Mouse (Mus musculus) limb, embryonic 11.5 days (tissue): ENCODE measurements at regions not wholly inside any gene's neighbourhood (a gene's known extent, or its start where the extent isn't known, plus 50 kb on each side); places are given as distances from the start of the nearest gene placed in this dataset.

Experiments
- ATAC-seq: fragments of 200-750 bp; cut with Nextera tagmentation; 2 replicates; pipeline ENCODE4 v1.8.0; 2017; ENCODE audit warnings: low read depth; ENCODE audit not compliant: insufficient number of reproducible peaks, low FRiP score, low TSS enrichment
- DNase-seq: peaks from one replicate; pipeline ENCODE4 v3.0.0-alpha.2; 2015; ENCODE audit warnings: low spot score
- H3K27ac ChIP-seq: fragments of 300-500 bp; sonication (generic); replicated peaks from 2 replicates; pipeline ENCODE4 v1.5.1; 2014; ENCODE audit warnings: low read depth, mild to moderate bottlenecking, low read length
- H3K27me3 ChIP-seq: fragments of 300-500 bp; sonication (generic); 2 replicates; pipeline ENCODE4 v1.6.1; 2014; ENCODE audit warnings: mild to moderate bottlenecking, low read length, mixed read lengths; ENCODE audit not compliant: control insufficient read depth, insufficient read depth
- H3K36me3 ChIP-seq: fragments of 300-500 bp; sonication (generic); 2 replicates; pipeline ENCODE4 v1.6.1; 2014; ENCODE audit warnings: mild to moderate bottlenecking, low read length, moderate library complexity, mixed read lengths; ENCODE audit not compliant: control insufficient read depth, insufficient read depth
- H3K4me1 ChIP-seq: fragments of 300-500 bp; sonication (generic); 2 replicates; pipeline ENCODE4 v1.6.1; 2014; ENCODE audit warnings: low read length, mixed read lengths; ENCODE audit not compliant: control insufficient read depth, insufficient read depth
- H3K4me2 ChIP-seq: fragments of 300-500 bp; sonication (generic); 2 replicates; pipeline ENCODE4 v1.6.1; 2014; ENCODE audit warnings: low read depth, mild to moderate bottlenecking, moderate library complexity; ENCODE audit not compliant: severe bottlenecking
- H3K4me3 ChIP-seq: fragments of 300-500 bp; sonication (generic); 2 replicates; pipeline ENCODE4 v1.5.1; 2014; ENCODE audit warnings: low read depth, low read length
- H3K9ac ChIP-seq: fragments of 300-500 bp; sonication (generic); 2 replicates; pipeline ENCODE4 v1.6.1; 2014; ENCODE audit warnings: mild to moderate bottlenecking, low read length
- H3K9me3 ChIP-seq: fragments of 300-500 bp; sonication (generic); 2 replicates; pipeline ENCODE4 v1.6.1; 2016; ENCODE audit warnings: low read length; ENCODE audit not compliant: control insufficient read depth
- WGBS: fragments of 180-500 bp; shearing (Covaris S2); extraction: QIAGEN DNeasy Blood & Tissue Kit; methylation state at CpG from one replicate; pipeline ENCODE4 v1.1.7; 2014; 5-methylcytosine and 5-hydroxymethylcytosine counted together

GRCm38 (mm10) chr3:33498645-33499044, 301.0 kb upstream of the Ttc14 start:
- ATAC-seq = no peak

GRCm38 (mm10) chr3:33508277-33508676, 291.4 kb upstream of the Ttc14 start:
- DNase-seq (no peak), ATAC-seq (no peak)
- H3K36me3 ChIP-seq = no peaks in the 10 kb centered on the region
- H3K27me3 ChIP-seq = no peaks in the 10 kb centered on the region
- WGBS = 86% methylated on average over 2 of the region's 2 CpGs
- H3K9ac ChIP-seq = no peak overlapping the region
- no peak overlapping the region for H3K4me2 ChIP-seq
- 0 out of 2 replicates have a peak, but pooled peaks cover 3% of the 10 kb centered on the region for H3K9me3 ChIP-seq
- H3K27ac ChIP-seq = no peak overlapping the region
- no peak overlapping the region for H3K4me3 ChIP-seq
- H3K4me1 ChIP-seq = no peaks in the 10 kb centered on the region

More at GRCm38 (mm10) chr3:33498645-33499044, 301.0 kb upstream of the Ttc14 start:
- Histone ChIP-seq H3K27me3 (no peaks in the 10 kb centered on the region), H3K9me3 (no peaks in the 10 kb centered on the region), H3K36me3 (no peaks in the 10 kb centered on the region), H3K4me3 (no peak overlapping the region), H3K9ac (no peak overlapping the region), H3K27ac (no peak overlapping the region), H3K4me2 (no peak overlapping the region), H3K4me1 (no peaks in the 10 kb centered on the region)
- 51% methylated on average over 1 of the region's 1 CpGs for WGBS
- no peak for DNase-seq

GRCm38 (mm10) chr3:33544161-33544560, 255.5 kb upstream of the Ttc14 start:
- ATAC-seq (no peak), DNase-seq (no peak)
- no peak overlapping the region for H3K27ac ChIP-seq
- H3K4me2 ChIP-seq = no peak overlapping the region
- no peaks in the 10 kb centered on the region for H3K9me3 ChIP-seq
- H3K27me3 ChIP-seq = no peaks in the 10 kb centered on the region
- 96% methylated on average over 1 of the region's 1 CpGs for WGBS
- no peak overlapping the region for H3K4me3 ChIP-seq
- no peak overlapping the region for H3K9ac ChIP-seq
- no peaks in the 10 kb centered on the region for H3K4me1 ChIP-seq
- H3K36me3 ChIP-seq = no peaks in the 10 kb centered on the region

GRCm38 (mm10) chr3:33562670-33563360, 236.8 kb upstream of the Ttc14 start:
- H3K36me3 ChIP-seq = no peaks in the 10 kb centered on the region
- WGBS = 63% methylated on average over 4 of the region's 4 CpGs
- H3K4me3 ChIP-seq = no peak overlapping the region
- H3K4me1 ChIP-seq = no peaks in the 10 kb centered on the region
- H3K27me3 ChIP-seq = no peaks in the 10 kb centered on the region
- no peak for DNase-seq
- H3K9ac ChIP-seq = no peak overlapping the region
- H3K9me3 ChIP-seq = no peaks in the 10 kb centered on the region
- H3K27ac ChIP-seq = no peak overlapping the region
- no peak for ATAC-seq
- no peak overlapping the region for H3K4me2 ChIP-seq

GRCm38 (mm10) chr3:33580599-33580998, 219.0 kb upstream of the Ttc14 start:
- Histone ChIP-seq H3K4me1 (no peaks in the 10 kb centered on the region), H3K27ac (no peak overlapping the region), H3K4me3 (no peak overlapping the region), H3K9ac (no peak overlapping the region), H3K36me3 (no peaks in the 10 kb centered on the region), H3K27me3 (no peaks in the 10 kb centered on the region), H3K9me3 (no peaks in the 10 kb centered on the region), H3K4me2 (no peak overlapping the region)
- ATAC-seq (no peak), DNase-seq (no peak)
- 67% methylated on average over 1 of the region's 1 CpGs for WGBS

- no peak overlapping the region for H3K4me3 ChIP-seq
- no peaks in the 10 kb centered on the region for H3K4me1 ChIP-seq
- no peaks in the 10 kb centered on the region for H3K27me3 ChIP-seq
- no peak overlapping the region for H3K4me2 ChIP-seq
- no peak overlapping the region for H3K9ac ChIP-seq
- H3K36me3 ChIP-seq = no peaks in the 10 kb centered on the region
- no peak for ATAC-seq
- DNase-seq = no peak
- no peaks in the 10 kb centered on the region for H3K9me3 ChIP-seq
- no peak overlapping the region for H3K27ac ChIP-seq
Measured at GRCm38 (mm10) chr3:33614206-33614605, 185.4 kb upstream of the Ttc14 start.

GRCm38 (mm10) chr3:33616871-33617270, 182.8 kb upstream of the Ttc14 start:
- Histone ChIP-seq H3K27me3 (no peaks in the 10 kb centered on the region), H3K4me2 (no peak overlapping the region), H3K27ac (no peak overlapping the region), H3K4me3 (no peak overlapping the region), H3K36me3 (no peaks in the 10 kb centered on the region), H3K9me3 (no peaks in the 10 kb centered on the region), H3K9ac (no peak overlapping the region), H3K4me1 (no peaks in the 10 kb centered on the region)
- 30% methylated on average over 1 of the region's 1 CpGs for WGBS
- peak; percentile 51; the same call in 1 of the 2 replicates for ATAC-seq
- no peak for DNase-seq

GRCm38 (mm10) chr3:33632928-33633514, 166.6 kb upstream of the Ttc14 start:
- H3K4me2 ChIP-seq = no peak overlapping the region
- no peak overlapping the region for H3K9ac ChIP-seq
- H3K27ac ChIP-seq = no peak overlapping the region
- no peak for ATAC-seq
- H3K4me1 ChIP-seq = no peaks in the 10 kb centered on the region
- DNase-seq = no peak
- H3K36me3 ChIP-seq = no peaks in the 10 kb centered on the region
- no peaks in the 10 kb centered on the region for H3K9me3 ChIP-seq
- no peaks in the 10 kb centered on the region for H3K27me3 ChIP-seq
- WGBS = 67% methylated on average over 2 of the region's 2 CpGs
- no peak overlapping the region for H3K4me3 ChIP-seq

- 81% methylated on average over 5 of the region's 5 CpGs for WGBS
- ATAC-seq = no peak
Measured at GRCm38 (mm10) chr3:33658597-33658996, 141.0 kb upstream of the Ttc14 start.

More at GRCm38 (mm10) chr3:33658597-33658996, 141.0 kb upstream of the Ttc14 start:
- Histone ChIP-seq H3K27me3 (no peaks in the 10 kb centered on the region), H3K4me1 (no peaks in the 10 kb centered on the region), H3K9ac (no peak overlapping the region), H3K27ac (no peak overlapping the region), H3K36me3 (no peaks in the 10 kb centered on the region), H3K4me2 (no peak overlapping the region), H3K4me3 (no peak overlapping the region), H3K9me3 (no peaks in the 10 kb centered on the region)
- DNase-seq = no peak
